Mouse (Mus musculus): ENCODE data around the gene Auts2.

Gene Auts2

GRCm38 (mm10) chr5:132092721-132093120, 450.4 kb downstream of the Auts2 start:
- DNase-seq (ENCODE audit: low spot score in 2 of 2), result no peak

GRCm38 (mm10) chr5:132089496-132090250, 453.5 kb downstream of the Auts2 start:
- DNase-seq (ENCODE audit: low spot score in 2 of 2), result no peak

- DNase-seq (ENCODE audit: low spot score in 2 of 2), result no peak
These were observed 454.6 kb downstream of the Auts2 start for GRCm38 (mm10) chr5:132088585-132088984.

GRCm38 (mm10) chr5:132083753-132084326, 459.3 kb downstream of the Auts2 start:
- no peak for DNase-seq (ENCODE audit: low spot score in 2 of 2)

GRCm38 (mm10) chr5:132075942-132076341, 467.2 kb downstream of the Auts2 start:
- DNase-seq (ENCODE audit: low spot score in 2 of 2), result no peak

- DNase-seq (ENCODE audit: low spot score in 2 of 2), result peak in 1 of 2 experiments; percentile 55
These were observed 468.3 kb downstream of the Auts2 start for GRCm38 (mm10) chr5:132074724-132075374.

GRCm38 (mm10) chr5:132074360-132074723, 468.8 kb downstream of the Auts2 start:
- no peak for DNase-seq (ENCODE audit: low spot score in 2 of 2)

GRCm38 (mm10) chr5:132073677-132074359, 469.3 kb downstream of the Auts2 start:
- no peak for DNase-seq (ENCODE audit: low spot score in 2 of 2)

GRCm38 (mm10) chr5:132072356-132072755, 470.8 kb downstream of the Auts2 start:
- no peak for DNase-seq (ENCODE audit: low spot score in 2 of 2)

GRCm38 (mm10) chr5:132067750-132068739, 475.1 kb downstream of the Auts2 start:
- DNase-seq (ENCODE audit: low spot score in 2 of 2), result no peak

GRCm38 (mm10) chr5:132060116-132060515, 483.0 kb downstream of the Auts2 start:
- no peak for DNase-seq (ENCODE audit: low spot score in 2 of 2)

GRCm38 (mm10) chr5:132052637-132053036, 490.5 kb downstream of the Auts2 start:
- no peak for DNase-seq (ENCODE audit: low spot score in 2 of 2)

GRCm38 (mm10) chr5:132039584-132039983, 503.6 kb downstream of the Auts2 start:
- DNase-seq (ENCODE audit: low spot score in 2 of 2), result no peak

GRCm38 (mm10) chr5:132033491-132034350, 509.4 kb downstream of the Auts2 start:
- no peak for DNase-seq (ENCODE audit: low spot score in 2 of 2)

- DNase-seq (ENCODE audit: low spot score in 2 of 2), result no peak
These were observed 512.1 kb downstream of the Auts2 start for GRCm38 (mm10) chr5:132030941-132031531.

GRCm38 (mm10) chr5:132029638-132030037, 513.5 kb downstream of the Auts2 start:
- DNase-seq (ENCODE audit: low spot score in 2 of 2), result no peak

- no peak for DNase-seq (ENCODE audit: low spot score in 2 of 2)
These were observed 514.1 kb downstream of the Auts2 start for GRCm38 (mm10) chr5:132029038-132029437.

GRCm38 (mm10) chr5:132027859-132028498, 515.2 kb downstream of the Auts2 start:
- DNase-seq (ENCODE audit: low spot score in 2 of 2), result no peak

- no peak for DNase-seq (ENCODE audit: low spot score in 2 of 2)
These were observed 529.8 kb downstream of the Auts2 start for GRCm38 (mm10) chr5:132013296-132013695.

All from urinary bladder, adult 18-20 months (tissue).